Mouse (Mus musculus) yolk sac, embryonic 10.5 days (tissue): Measurements from ENCODE around the gene Mmp27.

ENCODE experiments used
- DNase-seq: peaks from one replicate; pipeline ENCODE4 v3.0.0-alpha.2; 2017; ENCODE audit warnings: low spot score

Mmp27 gene

DNA sequence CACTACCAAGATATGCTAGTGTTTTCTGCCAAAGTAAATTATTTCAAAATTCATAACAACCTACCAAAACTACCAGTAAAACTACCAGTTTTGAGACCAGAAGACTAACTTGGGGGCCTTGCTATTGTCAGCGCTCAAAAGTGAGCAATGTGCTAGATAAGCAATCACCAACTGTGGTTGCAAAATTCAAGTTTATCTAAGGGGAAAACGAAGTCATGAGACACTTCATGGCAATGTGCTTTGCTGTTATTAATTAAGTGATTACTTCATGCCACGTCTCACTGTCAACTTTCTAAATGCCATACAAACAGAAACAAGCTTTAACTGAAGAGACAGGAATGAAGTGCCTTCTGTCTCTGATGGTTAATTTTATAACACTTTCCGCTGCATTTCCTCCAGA lies at the start of gene Mmp27:
TSS of gene Mmp27 (plus strand) at position 235 of the 400 bp plus-strand sequence.
- DNase-seq, result no peak

DNA sequence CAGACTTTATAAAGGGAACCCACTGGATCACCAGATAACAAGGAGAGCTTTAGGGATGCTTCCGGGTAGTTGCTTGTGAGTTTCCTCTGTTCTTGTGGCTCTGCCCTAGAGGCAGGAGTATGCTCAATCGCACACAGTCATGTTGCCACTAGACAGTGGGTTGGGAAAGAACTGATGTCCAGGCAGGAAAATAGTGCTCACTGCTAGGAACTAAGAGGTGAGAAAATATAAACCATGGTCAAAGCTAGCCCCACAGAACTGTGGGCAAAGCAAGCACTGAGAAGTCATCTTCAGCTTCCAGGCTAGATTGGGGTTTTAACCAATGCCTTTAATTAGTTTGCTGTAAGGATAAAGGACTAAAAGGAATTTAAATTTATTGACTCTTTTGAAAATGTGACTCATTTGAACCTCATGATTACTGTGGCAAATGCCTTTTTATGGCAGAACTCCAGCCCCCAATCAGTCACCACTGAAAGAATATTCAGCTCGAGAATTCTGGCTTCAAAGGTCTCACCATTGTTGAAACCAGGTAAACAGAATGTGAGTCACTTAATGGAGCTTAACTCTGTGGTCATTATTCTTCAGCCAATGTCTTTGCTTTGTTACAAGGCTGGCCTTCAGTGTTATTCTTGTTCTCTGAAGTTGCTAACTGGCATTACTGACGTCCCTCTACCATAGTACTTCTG lies 44.8 kb upstream of the Mmp27 start:
- no peak for DNase-seq

DNA sequence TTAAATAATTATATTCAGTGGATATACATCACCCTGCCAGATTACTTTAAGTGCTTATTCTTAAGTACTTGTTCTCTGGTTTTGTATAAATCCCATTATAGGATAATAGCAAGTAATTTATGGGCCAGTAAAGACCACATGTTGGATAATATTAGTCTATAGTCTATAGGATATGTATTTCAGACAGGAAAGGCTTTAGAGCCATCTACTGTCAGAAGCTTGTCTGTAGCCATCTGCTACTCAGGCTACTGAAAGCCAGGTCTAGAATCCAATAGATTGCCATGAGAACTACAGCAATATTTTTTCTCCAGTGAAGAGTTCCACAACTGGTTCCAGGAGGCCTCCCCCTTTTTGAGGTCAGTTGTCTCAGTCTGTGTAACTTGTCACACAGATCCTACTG lies 28.4 kb upstream of the Mmp27 start:
- DNase-seq, result no peak

DNA sequence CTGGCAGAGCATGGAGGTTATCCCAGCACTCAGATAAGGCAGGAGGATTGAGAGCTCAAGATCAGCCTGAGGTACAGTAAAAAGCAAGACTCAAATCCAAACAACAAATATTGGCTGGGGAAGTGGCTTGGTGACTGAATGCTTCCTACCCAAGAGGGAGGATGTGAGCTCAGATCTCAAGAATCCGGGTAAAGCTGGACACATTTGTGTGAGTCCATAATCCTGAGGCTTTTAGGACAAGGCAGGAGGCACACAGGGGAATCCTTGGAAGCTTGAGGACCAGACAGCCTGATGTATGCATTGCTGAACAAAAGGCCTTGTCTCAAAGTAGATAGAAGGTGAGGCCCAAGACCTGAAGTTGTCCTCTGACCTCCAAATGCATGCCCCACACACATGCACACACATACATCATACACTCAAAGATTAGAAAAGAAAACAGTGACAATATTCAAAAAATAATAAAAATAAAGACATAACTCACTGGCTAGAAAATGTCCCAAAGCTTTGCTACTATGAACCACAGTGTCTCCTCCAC lies 26.2 kb upstream of the Mmp27 start:
- no peak for DNase-seq

DNA sequence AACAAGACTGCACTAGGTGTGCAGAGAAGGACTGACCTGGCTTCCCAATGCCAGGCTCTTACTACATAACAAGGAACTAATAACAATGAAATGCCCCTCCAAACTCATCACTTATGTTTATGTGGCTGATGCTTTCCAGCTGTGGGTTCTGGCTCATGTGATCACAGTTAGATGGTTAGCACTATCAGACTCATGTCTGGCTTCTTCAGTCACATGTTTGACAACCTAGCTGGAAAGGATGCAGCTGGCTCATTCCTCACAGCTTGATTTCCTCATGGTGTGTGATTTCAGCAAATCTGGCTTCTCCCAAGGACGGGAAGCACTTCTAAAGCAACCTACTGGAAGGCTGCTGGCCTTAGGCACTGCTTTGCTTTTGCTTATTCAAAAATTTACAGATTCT lies 25.7 kb upstream of the Mmp27 start:
- no peak for DNase-seq

- no peak for DNase-seq
Measured at GRCm38 (mm10) chr9:7545920-7546319, 25.3 kb upstream of the Mmp27 start.

DNA sequence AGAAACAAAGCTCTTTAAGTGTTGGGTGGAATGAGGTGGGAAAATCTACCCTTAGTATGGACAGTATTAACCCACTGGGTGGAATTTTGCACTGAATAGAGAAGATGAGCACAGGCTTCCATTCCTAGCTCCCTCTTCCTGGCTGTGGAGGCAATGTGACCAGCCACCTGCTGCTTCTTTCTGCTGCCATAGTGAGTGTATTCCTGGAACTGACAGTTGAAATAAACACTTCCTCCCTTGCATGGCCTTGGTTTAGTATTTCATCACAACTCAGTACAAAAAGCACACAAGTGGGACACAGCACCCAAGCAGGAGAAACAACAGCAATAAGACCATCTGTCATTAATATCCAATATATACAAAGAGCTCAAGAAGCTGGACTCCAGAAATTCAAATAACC lies 19.3 kb upstream of the Mmp27 start:
- DNase-seq, result no peak

DNA sequence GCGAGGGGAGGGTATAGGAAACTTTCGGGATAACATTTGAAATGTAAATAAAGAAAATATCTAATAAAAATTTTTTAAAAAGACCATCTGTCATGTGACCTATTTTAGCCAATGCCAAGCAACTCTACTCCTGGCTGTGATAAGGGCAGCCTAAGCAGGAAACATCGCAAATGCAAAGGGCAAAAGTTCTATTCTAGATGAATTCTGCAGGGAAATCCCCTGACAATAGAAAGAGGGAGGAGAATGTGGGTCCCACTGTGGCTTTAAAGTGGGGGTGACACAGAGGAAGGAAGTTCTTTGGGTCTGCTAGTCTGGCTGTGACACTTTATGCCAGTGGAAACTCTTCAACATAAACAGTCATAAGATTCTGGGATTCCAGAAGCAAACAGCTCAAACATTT lies 17.7 kb upstream of the Mmp27 start:
- no peak for DNase-seq

- no peak for DNase-seq
Measured at GRCm38 (mm10) chr9:7554382-7554781, 16.8 kb upstream of the Mmp27 start.

- no peak for DNase-seq
Measured at GRCm38 (mm10) chr9:7558221-7559017, 12.8 kb upstream of the Mmp27 start, which contains the start of gene Mmp8. TSS of gene Mmp8 (plus strand) at chr9:7558456.

- DNase-seq, result no peak
Measured at GRCm38 (mm10) chr9:7560026-7560425, 11.2 kb upstream of the Mmp27 start.

- no peak for DNase-seq
Measured at GRCm38 (mm10) chr9:7567376-7567775, 3.8 kb upstream of the Mmp27 start.

DNA sequence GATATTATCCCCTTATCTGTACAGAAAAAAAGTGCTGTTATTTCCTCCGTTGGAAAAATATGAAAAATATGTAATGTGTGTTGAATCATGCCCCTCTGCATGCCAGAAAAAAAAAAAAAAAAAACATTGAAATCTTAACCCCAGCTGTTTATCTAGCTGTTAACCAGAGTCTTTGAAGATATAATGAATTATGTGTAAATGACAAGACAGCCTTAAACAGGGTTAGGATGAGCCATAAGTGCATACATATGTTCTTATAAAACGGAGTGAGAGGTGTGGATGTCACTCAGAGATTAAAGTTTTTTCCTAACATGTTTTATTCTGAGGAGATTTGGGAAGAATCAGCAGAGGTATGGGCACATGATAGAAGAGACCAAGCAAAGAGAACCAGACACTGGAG lies 3.3 kb upstream of the Mmp27 start:
- no peak for DNase-seq

DNA sequence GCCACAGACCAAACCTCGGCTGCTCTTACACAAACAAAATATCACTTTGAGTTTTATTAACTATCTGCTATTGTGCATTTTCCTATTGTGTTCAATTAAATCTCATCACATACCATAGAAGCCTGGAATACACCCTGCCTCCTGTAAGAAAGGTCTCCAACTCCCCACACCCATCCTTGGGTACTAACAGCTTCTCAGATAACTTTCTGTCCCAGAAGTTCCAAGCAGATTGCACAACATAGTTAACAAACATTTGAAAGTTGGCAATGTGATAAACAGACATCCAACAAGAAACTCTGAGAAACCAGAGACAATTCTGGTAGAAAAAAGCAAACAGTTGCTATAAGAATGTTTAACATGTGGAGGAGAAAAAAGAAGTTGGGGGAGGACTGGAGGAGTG lies 711 bp upstream of the Mmp27 start:
- no peak for DNase-seq

DNA sequence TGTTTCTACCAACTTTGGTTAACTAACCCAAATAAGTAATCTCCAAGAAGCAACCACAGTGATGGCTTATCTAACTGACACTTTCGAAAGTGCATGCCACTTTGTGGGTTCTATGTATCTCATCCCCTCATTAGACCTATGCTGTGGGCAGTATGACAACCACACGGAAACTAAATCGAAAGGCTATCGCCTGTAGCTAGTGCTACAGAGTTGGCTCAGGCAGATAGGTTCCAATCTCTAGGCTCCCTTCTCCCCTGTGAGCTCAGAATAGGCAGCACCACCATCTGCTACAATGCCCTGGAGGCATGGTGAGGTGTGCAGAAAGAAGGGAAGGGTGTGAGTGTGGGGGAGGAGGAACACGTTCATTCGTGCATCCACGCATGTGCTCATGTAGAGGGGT lies 992 bp downstream of the Mmp27 start:
- DNase-seq, result no peak

- no peak for DNase-seq
Measured at GRCm38 (mm10) chr9:7572663-7573308, 1.6 kb downstream of the Mmp27 start.

DNA sequence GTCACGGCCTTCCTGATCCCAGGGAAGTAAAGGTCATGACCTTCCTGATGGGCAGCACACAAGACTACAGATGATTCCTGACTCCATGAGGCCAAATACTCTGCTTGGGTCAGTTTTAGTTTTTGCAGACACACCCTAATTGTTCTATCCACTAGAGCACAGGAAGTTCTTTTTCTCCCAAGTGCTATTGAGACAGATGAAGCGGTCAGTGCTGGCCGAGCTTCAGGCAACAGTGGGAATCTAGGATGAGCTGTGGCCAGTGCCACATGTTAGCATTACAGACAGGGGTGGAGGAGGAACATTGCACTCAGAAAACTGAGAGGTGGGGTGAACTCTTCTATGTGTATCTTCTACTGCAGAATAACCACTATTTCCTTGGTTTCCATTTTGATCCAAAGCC lies 4.3 kb downstream of the Mmp27 start:
- DNase-seq, result no peak

DNA sequence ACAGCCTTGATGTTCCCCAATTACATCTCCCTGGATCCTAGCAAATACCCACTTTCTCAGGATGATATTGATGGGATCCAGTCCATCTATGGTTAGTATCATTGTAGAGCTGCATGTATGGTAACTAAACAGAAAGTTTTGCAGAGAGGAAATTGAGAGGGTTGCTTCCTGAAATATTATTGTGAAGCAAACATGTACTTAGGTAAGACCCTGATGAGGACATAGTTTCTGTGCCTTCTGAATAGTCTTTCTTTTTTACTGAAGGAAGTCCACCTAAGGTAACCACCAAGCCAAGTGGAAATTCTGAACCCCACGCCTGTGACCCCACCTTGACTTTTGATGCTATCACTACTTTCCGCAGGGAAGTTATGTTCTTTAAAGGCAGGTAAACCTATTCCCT lies 6.2 kb downstream of the Mmp27 start:
- DNase-seq, result no peak

- DNase-seq, result no peak
Measured at GRCm38 (mm10) chr9:7590063-7590462, 18.9 kb downstream of the Mmp27 start.

- no peak for DNase-seq
Measured at GRCm38 (mm10) chr9:7593272-7593812, 22.1 kb downstream of the Mmp27 start.

GRCm38 (mm10) chr9:7594816-7595540 lies 23.8 kb downstream of the Mmp27 start:
- DNase-seq, result peak; percentile 60
